In genomic region chr1:153308179-153308914, GRCm38 (mm10) we compare ENCODE assay signal across 8 mouse cellular contexts. TPM values are rescaled to one million over a fixed set of nuclear protein-coding genes. Genes with fewer than 3 reads are reported as not detected.
A peak's percentile ranks its signal among the peaks of the same experiment; 100 is the strongest.
DNase-seq lines count a peak whose midpoint lies in the region; ATAC-seq and TF ChIP-seq lines count a peak whose summit lies in the region.

No protein-coding gene starts in this region.

- WGBS in intestine, embryonic 14.5 days = 45% methylated on average over 9 of the region's 9 CpGs
- WGBS in limb, embryonic 14.5 days = 59% methylated on average over 9 of the region's 9 CpGs

- H3K4me3 ChIP-seq in brown adipose tissue, adult 24 weeks (ENCODE audit: insufficient read depth, low read depth, low read length) = no peak overlapping the region
- peak overlapping the region; percentile 58 for H3K4me3 ChIP-seq in gastrocnemius, adult 2 months
- no peak overlapping the region for H3K4me3 ChIP-seq in intestine, embryonic 14.5 days (ENCODE audit: low read depth, low read length)
- H3K4me3 ChIP-seq in limb, embryonic 14.5 days (replicated peaks; ENCODE audit: low read length) = no peak overlapping the region

- no peaks in the 10 kb centered on the region for H3K36me3 ChIP-seq in intestine, embryonic 14.5 days (ENCODE audit: control insufficient read depth, insufficient read depth, low read length)
- no peaks in the 10 kb centered on the region for H3K36me3 ChIP-seq in limb, embryonic 14.5 days (ENCODE audit: control insufficient read depth, insufficient read depth, low read length)

- peaks cover 37% of the 10 kb centered on the region for H3K4me1 ChIP-seq in brown adipose tissue, adult 24 weeks (ENCODE audit: control insufficient read depth, insufficient read depth, insufficient read length, low read length)
- H3K4me1 ChIP-seq in intestine, embryonic 14.5 days (replicated peaks; ENCODE audit: control insufficient read depth, insufficient read depth, low read length) = peaks cover 27% of the 10 kb centered on the region
- H3K4me1 ChIP-seq in limb, embryonic 14.5 days (ENCODE audit: control insufficient read depth, insufficient read depth, low read length) = peaks cover 26% of the 10 kb centered on the region

- peak; percentile 45; the same call in 1 of the 2 replicates for ATAC-seq in cerebellum, adult (ENCODE audit: insufficient number of reproducible peaks, low FRiP score, low TSS enrichment)
- 0 out of 2 replicates have a peak, but pooled peaks have one; percentile 33 for ATAC-seq in intestine, embryonic 14.5 days (replicated peaks; ENCODE audit: low FRiP score, low TSS enrichment, low read depth)
- peak; percentile 25; the same call in 1 of the 2 replicates for ATAC-seq in limb, embryonic 14.5 days (ENCODE audit: low FRiP score, low read depth)

- H3K9ac ChIP-seq in intestine, embryonic 14.5 days (ENCODE audit: low read length) = no peak overlapping the region
- no peak overlapping the region for H3K9ac ChIP-seq in limb, embryonic 14.5 days (ENCODE audit: low read depth, low read length, severe bottlenecking)

- no peak for TF ChIP-seq POLR2A in limb, embryonic 14.5 days (IDR thresholded peaks at IDR 0.05; ENCODE audit: borderline replicate concordance, extremely low read depth, insufficient read depth, insufficient read length)

- TF ChIP-seq CTCF in gastrocnemius, adult 2 months (IDR thresholded peaks at IDR 0.05) = no peak

- no peaks in the 10 kb centered on the region for H3K9me3 ChIP-seq in intestine, embryonic 14.5 days (ENCODE audit: control insufficient read depth, low read length)
- no peaks in the 10 kb centered on the region for H3K9me3 ChIP-seq in limb, embryonic 14.5 days (ENCODE audit: control insufficient read depth, low read length)

- no peak for DNase-seq in cerebellum, adult 9-11 months
- DNase-seq in gastrocnemius, adult 2 months = peak; percentile 65
- DNase-seq in intestine, embryonic 14.5 days (ENCODE audit: low spot score) = peak; percentile 58
- peak; percentile 70 for DNase-seq in limb, embryonic 14.5 days (ENCODE audit: low spot score)
- DNase-seq in right cerebral cortex, postnatal 14 days = peak; percentile 40
- DNase-seq in ovary, adult 18-20 months (ENCODE audit: low spot score) = no peak

- 0 out of 2 replicates have a peak overlapping the region, but pooled peaks have one; percentile 15 for H3K4me2 ChIP-seq in intestine, embryonic 14.5 days (ENCODE audit: low read length)
- H3K4me2 ChIP-seq in limb, embryonic 14.5 days (replicated peaks; ENCODE audit: low read depth, low read length, severe bottlenecking) = peak overlapping the region; percentile 6; the same call in 1 of the 2 replicates

- H3K27me3 ChIP-seq in intestine, embryonic 14.5 days (replicated peaks; ENCODE audit: control insufficient read depth, insufficient read depth, low read length) = no peaks in the 10 kb centered on the region
- H3K27me3 ChIP-seq in limb, embryonic 14.5 days (ENCODE audit: control insufficient read depth, insufficient read depth, low read length) = no peaks in the 10 kb centered on the region

- H3K27ac ChIP-seq in brown adipose tissue, adult 24 weeks (replicated peaks; ENCODE audit: low read depth, low read length) = peak overlapping the region; percentile 66
- H3K27ac ChIP-seq in gastrocnemius, adult 2 months = peak overlapping the region; percentile 91
- peak overlapping the region; percentile 76 for H3K27ac ChIP-seq in intestine, embryonic 14.5 days (ENCODE audit: low read depth)
- peak overlapping the region; percentile 67 for H3K27ac ChIP-seq in limb, embryonic 14.5 days (replicated peaks; ENCODE audit: low read depth, low read length)

- intact Hi-C loops in gastrocnemius, adult 2 months (cut with DNase I) = loop anchor here (5.0 kb wide), 1 partner anchor 71 kb away; no protein-coding TSS in a partner anchor

RNA-seq across cellular contexts. Expression of gene Lamc1, which starts 24.2 kb away (rescaled TPM):
- polyA plus RNA-seq in brown adipose tissue, adult 24 weeks (2012; ENCODE audit: insufficient read depth, insufficient read length, missing spikeins) = 47.1 and 62.0 TPM in 2 replicates
- 10 to 100 TPM; 67.7 to 71.6 TPM for total RNA-seq in gastrocnemius, adult 2 months (2021)
- 104 and 112 TPM in 2 replicates for polyA plus RNA-seq in intestine, embryonic 14.5 days (2014; fragmentation: Nextera tagmentation; extraction: Ambion mirVana)
- 118 and 132 TPM in 2 replicates for polyA plus RNA-seq in limb, embryonic 14.5 days (2012; rRNA removed)
- 76.7 and 78.1 TPM in 2 replicates for polyA plus RNA-seq in limb, embryonic 14.5 days (2014; fragmentation: Nextera tagmentation; extraction: Ambion mirVana)

Comparison
In these comparisons a context has a peak if more than half of its experiments do, and no peak if none do; other contexts are left out.
1. DNase-seq: peak in gastrocnemius, adult 2 months (single experiment), intestine, embryonic 14.5 days (single experiment), limb, embryonic 14.5 days (single experiment) and right cerebral cortex, postnatal 14 days (single experiment); none in cerebellum, adult 9-11 months (single experiment) and ovary, adult 18-20 months (single experiment).
2. Peak in every context shown above with its lines, with median percentiles within 50 percentile points of each other: ATAC-seq and H3K27ac ChIP-seq.